Mouse (Mus musculus): ENCODE results near the gene Trim41. TPM values are rescaled to one million over a fixed set of nuclear protein-coding genes. Genes with fewer than 3 reads are reported as not detected.

Gene Trim41
- polyA plus RNA-seq, 1 experiment from 2014 or later, result 6.9 TPM

DNA sequence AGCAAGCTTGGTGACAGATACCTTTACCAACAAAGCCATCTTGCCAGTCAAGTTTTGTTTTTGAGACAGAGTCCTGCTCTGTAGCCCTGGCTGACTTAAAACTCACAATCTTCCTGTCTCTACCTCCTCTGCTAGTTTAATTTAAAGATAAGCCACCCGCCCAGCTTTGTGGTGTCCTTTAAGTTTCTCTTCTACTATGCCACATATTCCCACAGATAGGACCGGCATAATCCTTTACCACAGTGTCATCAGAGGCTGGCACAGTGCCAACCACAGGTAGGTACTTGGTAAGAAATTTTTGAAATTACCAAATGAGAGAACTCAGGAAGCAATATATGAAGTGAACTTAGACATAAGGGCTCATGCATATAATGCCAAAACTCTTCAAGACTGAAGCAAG lies 7.0 kb downstream of the Trim41 start:
- Histone ChIP-seq H3K27me3 (ENCODE audit: control insufficient read depth, insufficient read depth, low read depth, low read length) (no peaks in the 10 kb centered on the region), H3K4me1 (ENCODE audit: control insufficient read depth, insufficient read depth, low read length) (peaks cover 16% of the 10 kb centered on the region), H3K9me3 (replicated peaks; ENCODE audit: control insufficient read depth, low read length, poor library complexity, severe bottlenecking) (no peaks in the 10 kb centered on the region), H3K36me3 (ENCODE audit: control insufficient read depth, insufficient read depth, low read length) (peaks cover 46% of the 10 kb centered on the region), H3K9ac (ENCODE audit: low read depth, low read length) (no peak overlapping the region), H3K4me2 (ENCODE audit: low read length) (no peak overlapping the region), H3K4me3 (ENCODE audit: low read depth, low read length) (no peak overlapping the region), H3K27ac (ENCODE audit: low read length) (no peak overlapping the region)
- ATAC-seq, result no peak
- WGBS, result 92% methylated on average over 2 of the region's 2 CpGs

- ATAC-seq, result no peak
- 52% methylated on average over 4 of the region's 4 CpGs for WGBS
- peaks cover 9% of the 10 kb centered on the region for H3K4me1 ChIP-seq (ENCODE audit: control insufficient read depth, insufficient read depth, low read length)
- H3K9ac ChIP-seq (ENCODE audit: low read depth, low read length), result no peak overlapping the region
- H3K4me3 ChIP-seq (ENCODE audit: low read depth, low read length), result no peak overlapping the region
- H3K27me3 ChIP-seq (ENCODE audit: control insufficient read depth, insufficient read depth, low read depth, low read length), result no peaks in the 10 kb centered on the region
- no peak overlapping the region for H3K27ac ChIP-seq (ENCODE audit: low read length)
- no peak overlapping the region for H3K4me2 ChIP-seq (ENCODE audit: low read length)
- H3K36me3 ChIP-seq (ENCODE audit: control insufficient read depth, insufficient read depth, low read length), result peaks cover 48% of the 10 kb centered on the region
- H3K9me3 ChIP-seq (replicated peaks; ENCODE audit: control insufficient read depth, low read length, poor library complexity, severe bottlenecking), result no peaks in the 10 kb centered on the region
These were observed 7.7 kb downstream of the Trim41 start for GRCm38 (mm10) chr11:48809434-48809830.

DNA sequence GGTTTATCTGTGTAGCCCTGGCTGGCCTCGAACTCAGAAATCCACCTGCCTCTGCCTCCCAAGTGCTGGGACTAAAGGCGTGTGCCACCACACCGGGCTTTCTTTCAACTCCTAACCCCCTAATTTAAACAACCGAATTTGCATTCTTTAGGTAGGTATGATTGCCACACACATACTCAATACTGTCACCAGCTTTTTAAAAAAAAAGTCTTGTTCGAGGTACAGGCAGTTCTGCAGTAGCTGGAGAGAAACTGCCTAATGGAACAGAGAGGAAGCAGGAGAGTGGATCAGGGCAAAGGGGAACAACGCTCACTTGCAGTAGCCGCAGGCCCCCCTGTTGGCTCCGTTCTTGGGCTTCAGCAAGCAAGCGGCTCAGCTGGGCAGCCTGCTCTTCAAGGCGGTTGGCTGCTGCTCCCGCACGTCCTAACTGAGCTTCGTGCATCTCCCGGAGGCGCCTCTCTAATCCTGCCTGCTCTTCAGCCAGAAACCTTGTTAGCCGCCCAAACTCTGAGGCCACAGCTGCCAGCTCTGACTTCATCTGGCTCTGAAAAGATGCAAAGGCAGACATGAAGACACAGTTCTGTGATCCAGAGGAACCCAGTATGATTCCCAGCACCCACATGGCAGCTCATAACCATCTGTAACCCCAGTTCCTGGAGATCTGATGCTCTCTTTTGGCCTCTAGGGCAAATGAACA lies 8.3 kb downstream of the Trim41 start:
- ATAC-seq, result no peak
- H3K27ac ChIP-seq (ENCODE audit: low read length), result no peak overlapping the region

GRCm38 (mm10) chr11:48808304-48808646 lies 8.9 kb downstream of the Trim41 start:
- no peak overlapping the region for H3K4me2 ChIP-seq (ENCODE audit: low read length)
- H3K4me3 ChIP-seq (ENCODE audit: low read depth, low read length), result no peak overlapping the region
- no peaks in the 10 kb centered on the region for H3K9me3 ChIP-seq (replicated peaks; ENCODE audit: control insufficient read depth, low read length, poor library complexity, severe bottlenecking)
- ATAC-seq, result no peak
- H3K27me3 ChIP-seq (ENCODE audit: control insufficient read depth, insufficient read depth, low read depth, low read length), result no peaks in the 10 kb centered on the region
- H3K27ac ChIP-seq (ENCODE audit: low read length), result no peak overlapping the region
- H3K9ac ChIP-seq (ENCODE audit: low read depth, low read length), result no peak overlapping the region
- H3K36me3 ChIP-seq (ENCODE audit: control insufficient read depth, insufficient read depth, low read length), result peaks cover 56% of the 10 kb centered on the region
- no peaks in the 10 kb centered on the region; the same call in 1 of the 2 replicates for H3K4me1 ChIP-seq (ENCODE audit: control insufficient read depth, insufficient read depth, low read length)

More for the DNA sequence above, 8.3 kb downstream of the Trim41 start:
- H3K9ac ChIP-seq (ENCODE audit: low read depth, low read length), result no peak overlapping the region
- no peaks in the 10 kb centered on the region for H3K27me3 ChIP-seq (ENCODE audit: control insufficient read depth, insufficient read depth, low read depth, low read length)
- no peak overlapping the region for H3K4me3 ChIP-seq (ENCODE audit: low read depth, low read length)
- H3K9me3 ChIP-seq (replicated peaks; ENCODE audit: control insufficient read depth, low read length, poor library complexity, severe bottlenecking), result no peaks in the 10 kb centered on the region
- peaks cover 52% of the 10 kb centered on the region for H3K36me3 ChIP-seq (ENCODE audit: control insufficient read depth, insufficient read depth, low read length)
- 58% methylated on average over 16 of the region's 16 CpGs for WGBS
- H3K4me1 ChIP-seq (ENCODE audit: control insufficient read depth, insufficient read depth, low read length), result peaks cover 5% of the 10 kb centered on the region
- H3K4me2 ChIP-seq (ENCODE audit: low read length), result no peak overlapping the region

DNA sequence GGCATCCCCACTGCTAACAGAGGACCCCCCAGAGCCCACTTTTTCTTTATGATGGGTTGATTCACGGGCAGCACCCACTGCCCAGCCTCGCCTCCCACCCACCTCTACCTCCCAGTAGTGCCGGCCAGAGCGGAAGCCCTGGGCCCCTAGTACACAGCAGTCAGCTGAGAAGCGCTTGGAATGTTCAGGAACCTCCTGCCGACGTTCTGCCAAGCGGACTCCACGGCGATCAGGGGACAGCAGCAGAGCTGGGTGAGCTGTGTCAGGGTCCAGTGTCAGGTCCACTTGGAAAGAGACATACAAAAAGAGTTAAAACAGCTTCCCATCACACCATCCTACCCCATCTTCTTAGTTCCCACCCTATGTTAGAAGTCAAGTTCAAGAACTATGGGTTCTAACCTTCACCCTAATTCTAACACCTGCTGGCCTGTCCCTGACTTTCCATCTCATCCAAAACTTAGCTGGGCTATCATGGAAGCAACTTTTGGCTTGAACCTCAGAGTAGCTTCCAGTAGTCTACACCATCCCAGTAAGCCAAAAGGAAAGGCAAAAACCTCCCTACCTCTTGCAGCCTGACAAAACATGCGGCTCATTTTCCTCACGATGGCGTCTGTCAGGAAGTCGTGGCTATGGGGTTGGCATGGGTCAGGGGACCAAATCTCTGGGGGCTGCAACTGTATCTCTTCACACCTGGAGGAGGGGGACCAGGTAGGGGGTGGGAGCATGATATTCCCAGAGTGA lies 9.4 kb downstream of the Trim41 start:
- no peaks in the 10 kb centered on the region for H3K4me1 ChIP-seq (ENCODE audit: control insufficient read depth, insufficient read depth, low read length)
- WGBS, result 71% methylated on average over 14 of the region's 14 CpGs
- peaks cover 56% of the 10 kb centered on the region for H3K36me3 ChIP-seq (ENCODE audit: control insufficient read depth, insufficient read depth, low read length)
- no peak overlapping the region for H3K4me3 ChIP-seq (ENCODE audit: low read depth, low read length)
- no peak overlapping the region for H3K4me2 ChIP-seq (ENCODE audit: low read length)
- no peak overlapping the region for H3K27ac ChIP-seq (ENCODE audit: low read length)
- 0 out of 2 replicates have a peak, but pooled peaks have one; percentile 13 for ATAC-seq
- H3K9ac ChIP-seq (ENCODE audit: low read depth, low read length), result no peak overlapping the region
- H3K9me3 ChIP-seq (replicated peaks; ENCODE audit: control insufficient read depth, low read length, poor library complexity, severe bottlenecking), result no peaks in the 10 kb centered on the region
- no peaks in the 10 kb centered on the region for H3K27me3 ChIP-seq (ENCODE audit: control insufficient read depth, insufficient read depth, low read depth, low read length)

GRCm38 (mm10) chr11:48806856-48807562 lies 10.1 kb downstream of the Trim41 start:
- no peaks in the 10 kb centered on the region for H3K27me3 ChIP-seq (ENCODE audit: control insufficient read depth, insufficient read depth, low read depth, low read length)
- H3K9me3 ChIP-seq (replicated peaks; ENCODE audit: control insufficient read depth, low read length, poor library complexity, severe bottlenecking), result no peaks in the 10 kb centered on the region
- H3K9ac ChIP-seq (ENCODE audit: low read depth, low read length), result no peak overlapping the region
- peak; percentile 36; the same call in 1 of the 2 replicates for ATAC-seq
- no peak overlapping the region for H3K27ac ChIP-seq (ENCODE audit: low read length)
- WGBS, result 69% methylated on average over 21 of the region's 21 CpGs
- H3K4me1 ChIP-seq (ENCODE audit: control insufficient read depth, insufficient read depth, low read length), result peaks cover 7% of the 10 kb centered on the region
- peaks cover 55% of the 10 kb centered on the region for H3K36me3 ChIP-seq (ENCODE audit: control insufficient read depth, insufficient read depth, low read length)
- no peak overlapping the region for H3K4me2 ChIP-seq (ENCODE audit: low read length)
- no peak overlapping the region for H3K4me3 ChIP-seq (ENCODE audit: low read depth, low read length)

- Histone ChIP-seq H3K4me2 (ENCODE audit: low read length) (no peak overlapping the region), H3K27me3 (ENCODE audit: control insufficient read depth, insufficient read depth, low read depth, low read length) (no peaks in the 10 kb centered on the region), H3K27ac (ENCODE audit: low read length) (no peak overlapping the region), H3K4me3 (ENCODE audit: low read depth, low read length) (no peak overlapping the region), H3K36me3 (ENCODE audit: control insufficient read depth, insufficient read depth, low read length) (peaks cover 48% of the 10 kb centered on the region), H3K9me3 (replicated peaks; ENCODE audit: control insufficient read depth, low read length, poor library complexity, severe bottlenecking) (no peaks in the 10 kb centered on the region), H3K4me1 (ENCODE audit: control insufficient read depth, insufficient read depth, low read length) (peaks cover 18% of the 10 kb centered on the region), H3K9ac (ENCODE audit: low read depth, low read length) (no peak overlapping the region)
- ATAC-seq, result no peak
- WGBS, result 88% methylated on average over 2 of the region's 2 CpGs
These were observed 12.2 kb downstream of the Trim41 start for GRCm38 (mm10) chr11:48804922-48805321.

DNA sequence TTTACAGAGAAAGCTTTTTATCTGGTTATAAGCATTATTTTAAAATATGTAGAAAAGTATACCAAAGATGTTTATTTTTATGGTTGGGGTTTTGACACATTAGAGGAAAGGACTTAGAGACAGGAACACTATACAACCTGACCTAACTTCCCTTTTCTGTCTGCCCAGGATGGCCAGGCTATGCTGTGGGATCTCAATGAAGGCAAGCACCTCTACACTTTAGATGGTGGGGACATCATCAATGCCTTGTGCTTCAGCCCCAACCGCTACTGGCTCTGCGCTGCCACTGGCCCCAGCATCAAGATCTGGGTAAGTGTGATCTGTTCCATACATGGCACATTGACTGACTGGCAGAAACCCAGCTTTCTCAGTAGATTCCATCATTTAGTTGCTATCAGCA lies 13.2 kb downstream of the Trim41 start:
- H3K4me1 ChIP-seq (ENCODE audit: control insufficient read depth, insufficient read depth, low read length), result peaks cover 19% of the 10 kb centered on the region
- H3K9ac ChIP-seq (ENCODE audit: low read depth, low read length), result no peak overlapping the region
- no peak overlapping the region for H3K4me2 ChIP-seq (ENCODE audit: low read length)
- H3K27me3 ChIP-seq (ENCODE audit: control insufficient read depth, insufficient read depth, low read depth, low read length), result no peaks in the 10 kb centered on the region
- no peak overlapping the region for H3K27ac ChIP-seq (ENCODE audit: low read length)
- H3K9me3 ChIP-seq (replicated peaks; ENCODE audit: control insufficient read depth, low read length, poor library complexity, severe bottlenecking), result no peaks in the 10 kb centered on the region
- H3K36me3 ChIP-seq (ENCODE audit: control insufficient read depth, insufficient read depth, low read length), result peaks cover 44% of the 10 kb centered on the region
- no peak overlapping the region for H3K4me3 ChIP-seq (ENCODE audit: low read depth, low read length)
- ATAC-seq, result no peak
- WGBS, result 98% methylated on average over 2 of the region's 2 CpGs

Data from midbrain, embryonic 16.5 days (tissue).